Mouse (Mus musculus) lung, embryonic 15.5 days (tissue): Measurements from ENCODE around the gene Dnajb5. TPM values are rescaled to one million over a fixed set of nuclear protein-coding genes. Genes with fewer than 3 reads are reported as not detected.

Experiments used
- ATAC-seq: fragments of 200-750 bp; cut with Nextera tagmentation; 2 replicates; pipeline ENCODE4 v1.8.0; 2017; ENCODE audit warnings: moderate number of reproducible peaks, borderline replicate concordance; ENCODE audit not compliant: low FRiP score, low TSS enrichment; ENCODE audit errors: extremely low read depth
- H3K27ac ChIP-seq: fragments of 300-500 bp; sonication (generic); 2 replicates; pipeline ENCODE4 v1.5.1; 2015; ENCODE audit warnings: moderate library complexity, mild to moderate bottlenecking, inconsistent platforms
- H3K27me3 ChIP-seq: fragments of 300-500 bp; sonication (generic); 2 replicates; pipeline ENCODE4 v1.6.1; 2015; ENCODE audit warnings: inconsistent platforms
- H3K36me3 ChIP-seq: fragments of 300-500 bp; sonication (generic); 2 replicates; pipeline ENCODE4 v1.6.1; 2015; ENCODE audit warnings: inconsistent platforms
- H3K4me1 ChIP-seq: fragments of 300-500 bp; sonication (generic); 2 replicates; pipeline ENCODE4 v1.6.1; 2015; ENCODE audit warnings: inconsistent platforms
- H3K4me2 ChIP-seq: fragments of 300-500 bp; sonication (generic); 2 replicates; pipeline ENCODE4 v1.6.1; 2015; ENCODE audit warnings: inconsistent platforms, mild to moderate bottlenecking, moderate library complexity
- H3K4me3 ChIP-seq: fragments of 300-500 bp; sonication (generic); 2 replicates; pipeline ENCODE4 v1.5.1; 2015; ENCODE audit warnings: mild to moderate bottlenecking, inconsistent platforms
- H3K9ac ChIP-seq: fragments of 300-500 bp; sonication (generic); 2 replicates; pipeline ENCODE4 v1.6.1; 2015; ENCODE audit warnings: inconsistent platforms
- H3K9me3 ChIP-seq: fragments of 300-500 bp; sonication (generic); 2 replicates; pipeline ENCODE4 v1.6.1; 2016; ENCODE audit warnings: inconsistent platforms
- WGBS: fragments of 180-500 bp; shearing (Covaris S2); methylation state at CpG from one replicate; pipeline ENCODE4 v1.1.7; 2015; 5-methylcytosine and 5-hydroxymethylcytosine counted together
- polyA plus RNA-seq: library from polyadenylated mRNA; unstranded; fragments of >200 nt; fragmentation: Nextera tagmentation; extraction: Ambion mirVana; gene quantifications from 2 replicates; pipeline ENCODE4 v1.2.1, GENCODE M21; 2015

The Dnajb5 gene
- 7.6 and 8.9 TPM in 2 replicates for polyA plus RNA-seq

DNA sequence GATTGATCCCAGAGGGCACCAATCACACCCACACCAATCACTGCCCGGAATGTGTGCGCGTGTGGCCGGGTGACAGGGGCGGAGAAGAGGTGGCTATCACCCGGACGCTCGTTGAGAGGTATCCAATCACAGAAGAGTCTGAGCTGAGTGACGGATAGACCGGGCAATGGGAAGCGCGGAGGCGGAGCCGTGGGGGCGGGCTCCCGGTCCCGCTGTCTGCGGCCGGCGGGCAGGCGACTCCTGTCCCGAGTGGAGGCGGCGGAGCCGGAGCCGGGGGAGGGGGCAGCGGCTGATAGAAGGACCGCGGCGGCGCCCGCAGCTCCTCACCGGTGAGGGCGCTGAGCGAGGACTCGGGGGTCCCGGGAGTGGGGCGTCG lies at the start of gene Dnajb5:
Gene Dnajb5 (plus strand): TSS at position 139 of the 376 bp plus-strand sequence.
- peak; percentile 96 for ATAC-seq
- Histone ChIP-seq H3K4me2 (peak within 1 kb of the TSS; percentile 83), H3K27me3 (peaks cover 19% of the 10 kb centered on the region), H3K27ac (peak within 1 kb of the TSS; percentile 91), H3K9me3 (no peaks in the 10 kb centered on the region), H3K4me3 (peak within 1 kb of the TSS; percentile 85), H3K9ac (peak within 1 kb of the TSS; percentile 87), H3K36me3 (no peaks in the 10 kb centered on the region), H3K4me1 (peaks cover 23% of the 10 kb centered on the region)
- WGBS, result under 1% methylated on average over 37 of the region's 39 CpGs

DNA sequence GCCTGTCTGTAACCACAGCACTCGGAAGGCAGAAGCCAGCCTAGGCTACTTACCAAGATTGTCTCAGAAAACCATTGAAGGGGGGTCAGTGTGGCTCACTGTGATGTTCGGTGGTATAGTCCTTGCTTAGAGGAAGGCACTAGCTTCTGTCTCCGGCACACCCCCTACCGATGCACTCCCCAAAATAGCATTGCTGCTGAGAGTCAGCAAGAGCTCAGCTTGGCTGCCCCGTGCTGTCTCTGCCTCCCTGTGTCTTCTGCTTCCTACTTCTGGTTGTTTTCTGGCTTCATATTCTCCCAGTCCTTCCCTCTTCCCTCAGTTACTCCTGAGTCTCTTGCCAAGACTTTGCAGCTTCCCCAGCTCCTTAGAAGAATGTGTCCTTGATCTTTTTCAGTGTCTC lies 48.7 kb upstream of the Dnajb5 start:
- WGBS, result 68% methylated on average over 5 of the region's 5 CpGs
- Histone ChIP-seq H3K9me3 (no peaks in the 10 kb centered on the region), H3K27me3 (no peaks in the 10 kb centered on the region), H3K4me1 (no peaks in the 10 kb centered on the region), H3K27ac (no peak overlapping the region), H3K4me3 (no peak overlapping the region), H3K9ac (no peak overlapping the region), H3K36me3 (no peaks in the 10 kb centered on the region), H3K4me2 (no peak overlapping the region)
- no peak for ATAC-seq

DNA sequence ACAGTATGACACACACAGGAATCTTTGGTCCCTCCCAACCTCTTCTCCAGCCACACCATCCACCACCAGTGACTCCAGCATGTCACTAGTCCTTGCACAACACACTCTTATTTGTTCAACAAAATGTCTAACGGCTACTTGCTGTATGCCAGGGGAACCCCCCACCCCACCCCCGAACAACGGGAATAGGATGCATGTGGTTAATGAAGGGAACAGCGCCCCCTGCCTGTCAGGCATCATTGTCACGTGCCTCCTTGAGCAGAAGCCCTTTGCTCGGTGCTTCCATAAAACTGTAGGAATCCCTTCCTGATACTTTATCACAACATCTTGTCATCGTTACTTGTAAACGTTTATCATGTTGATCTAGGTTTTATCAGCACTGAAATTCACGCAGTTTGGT lies 47.4 kb upstream of the Dnajb5 start:
- no peaks in the 10 kb centered on the region for H3K27me3 ChIP-seq
- WGBS, result 48% methylated on average over 9 of the region's 9 CpGs
- H3K9ac ChIP-seq, result no peak overlapping the region
- H3K9me3 ChIP-seq, result no peaks in the 10 kb centered on the region
- no peak overlapping the region for H3K4me2 ChIP-seq
- H3K36me3 ChIP-seq, result no peaks in the 10 kb centered on the region
- no peak overlapping the region for H3K4me3 ChIP-seq
- no peak overlapping the region for H3K27ac ChIP-seq
- ATAC-seq, result no peak
- H3K4me1 ChIP-seq, result no peaks in the 10 kb centered on the region

GRCm38 (mm10) chr4:42902730-42903129 lies 46.9 kb upstream of the Dnajb5 start:
- no peak overlapping the region for H3K27ac ChIP-seq
- no peak overlapping the region for H3K4me3 ChIP-seq
- no peaks in the 10 kb centered on the region for H3K9me3 ChIP-seq
- H3K4me2 ChIP-seq, result no peak overlapping the region
- no peak for ATAC-seq
- no peak overlapping the region for H3K9ac ChIP-seq
- H3K36me3 ChIP-seq, result no peaks in the 10 kb centered on the region
- H3K27me3 ChIP-seq, result no peaks in the 10 kb centered on the region
- 83% methylated on average over 5 of the region's 5 CpGs for WGBS
- H3K4me1 ChIP-seq, result no peaks in the 10 kb centered on the region

- Histone ChIP-seq H3K4me2 (no peak overlapping the region), H3K9me3 (no peaks in the 10 kb centered on the region), H3K9ac (no peak overlapping the region), H3K36me3 (no peaks in the 10 kb centered on the region), H3K4me1 (no peaks in the 10 kb centered on the region), H3K27ac (no peak overlapping the region), H3K27me3 (no peaks in the 10 kb centered on the region), H3K4me3 (no peak overlapping the region)
- ATAC-seq, result no peak
- WGBS, result 38% methylated on average over 1 of the region's 1 CpGs
These were observed 45.7 kb upstream of the Dnajb5 start for GRCm38 (mm10) chr4:42903942-42904341.

DNA sequence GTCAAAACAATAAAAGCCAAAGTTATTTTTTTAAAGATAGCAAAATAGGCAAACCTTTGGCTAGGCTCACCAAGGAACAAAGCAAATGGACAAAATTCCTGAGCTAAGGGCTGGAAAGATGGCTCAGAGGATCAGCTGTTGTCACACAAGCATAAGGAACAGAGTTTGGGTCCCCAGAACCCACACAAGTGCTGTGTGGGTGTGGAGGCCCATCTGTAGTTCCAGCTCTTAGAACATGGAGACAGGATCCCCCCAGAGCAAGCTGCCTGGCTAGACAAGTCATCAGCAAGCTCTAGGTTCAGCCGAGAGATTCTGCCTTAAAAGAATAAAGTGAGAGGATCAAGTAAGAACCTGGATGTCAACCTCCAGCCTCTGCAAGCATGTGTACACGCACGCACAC lies 45.1 kb upstream of the Dnajb5 start:
- Histone ChIP-seq H3K9me3 (no peaks in the 10 kb centered on the region), H3K27ac (no peak overlapping the region), H3K4me3 (no peak overlapping the region), H3K36me3 (no peaks in the 10 kb centered on the region), H3K9ac (no peak overlapping the region), H3K4me2 (no peak overlapping the region), H3K4me1 (no peaks in the 10 kb centered on the region), H3K27me3 (no peaks in the 10 kb centered on the region)
- no peak for ATAC-seq
- 86% methylated on average over 3 of the region's 3 CpGs for WGBS

DNA sequence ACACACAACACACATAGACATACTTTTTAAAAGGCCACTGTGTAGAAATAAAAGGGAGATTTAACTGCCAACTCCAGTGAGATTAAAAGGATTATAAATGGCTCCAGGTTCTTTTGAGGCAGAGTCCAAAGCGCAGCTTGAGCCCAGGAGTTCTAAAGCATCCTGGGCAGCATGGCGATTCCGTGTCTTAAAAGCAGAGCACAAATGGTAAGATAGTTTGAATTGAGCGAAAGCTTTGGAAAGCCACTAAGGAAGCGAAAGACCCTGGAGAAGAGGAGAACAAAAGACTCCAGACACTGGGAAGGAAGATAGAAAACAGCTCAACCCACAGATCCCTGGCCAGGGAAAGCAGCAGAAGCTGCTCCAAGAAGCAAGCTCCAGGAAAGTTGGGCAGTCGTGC lies 44.6 kb upstream of the Dnajb5 start:
- Histone ChIP-seq H3K36me3 (no peaks in the 10 kb centered on the region), H3K9me3 (no peaks in the 10 kb centered on the region), H3K4me1 (no peaks in the 10 kb centered on the region), H3K4me2 (no peak overlapping the region), H3K4me3 (no peak overlapping the region), H3K9ac (no peak overlapping the region), H3K27me3 (no peaks in the 10 kb centered on the region), H3K27ac (no peak overlapping the region)
- no peak for ATAC-seq
- 83% methylated on average over 6 of the region's 6 CpGs for WGBS

DNA sequence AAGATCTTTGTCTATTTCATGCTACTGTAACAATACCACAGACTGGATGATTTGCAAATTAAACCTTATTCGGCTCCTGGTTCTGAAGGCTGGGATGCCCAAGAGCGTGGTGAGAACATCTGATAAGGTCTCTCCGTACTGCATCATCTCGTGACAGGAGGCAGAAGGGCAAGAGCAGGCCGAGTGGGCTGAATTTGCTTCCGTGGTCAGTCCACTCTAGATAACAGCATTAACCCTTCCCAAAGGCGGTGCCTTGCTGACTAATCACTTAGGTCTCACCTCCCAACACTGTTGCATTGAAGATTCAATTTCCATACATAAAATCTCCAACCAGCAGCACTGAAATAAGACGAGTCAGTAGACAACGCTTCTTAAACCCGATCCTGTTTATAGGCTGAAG lies 36.2 kb upstream of the Dnajb5 start:
- 37% methylated on average over 10 of the region's 10 CpGs for WGBS
- ATAC-seq, result no peak
- Histone ChIP-seq H3K36me3 (no peaks in the 10 kb centered on the region), H3K4me2 (no peak overlapping the region), H3K9me3 (no peaks in the 10 kb centered on the region), H3K4me1 (peaks cover 4% of the 10 kb centered on the region; the same call in 1 of the 2 replicates), H3K27ac (no peak overlapping the region), H3K4me3 (no peak overlapping the region), H3K27me3 (peaks cover 48% of the 10 kb centered on the region), H3K9ac (no peak overlapping the region)

DNA sequence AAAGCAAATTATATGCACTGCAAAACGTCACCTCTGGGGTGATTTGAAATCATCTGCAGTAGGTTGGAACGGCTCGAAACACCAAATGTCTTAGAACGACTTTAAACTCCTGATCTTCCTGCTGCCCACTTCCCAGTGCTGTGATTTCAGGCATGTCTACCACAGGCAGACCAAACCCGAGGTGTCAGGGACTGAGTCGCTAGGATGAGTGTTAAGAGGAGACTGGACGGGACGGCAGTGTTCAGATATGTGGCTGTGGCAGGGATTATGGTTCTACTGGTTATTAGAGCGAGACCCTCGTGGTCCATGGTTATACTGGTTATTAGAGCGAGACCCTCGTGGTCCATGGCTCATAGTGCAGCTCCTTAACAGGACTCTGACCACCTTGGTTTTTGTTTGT lies 34.3 kb upstream of the Dnajb5 start:
- no peak overlapping the region for H3K9ac ChIP-seq
- 71% methylated on average over 12 of the region's 12 CpGs for WGBS
- no peak overlapping the region for H3K27ac ChIP-seq
- H3K4me3 ChIP-seq, result no peak overlapping the region
- H3K9me3 ChIP-seq, result no peaks in the 10 kb centered on the region
- H3K4me2 ChIP-seq, result no peak overlapping the region
- H3K4me1 ChIP-seq, result peaks cover 4% of the 10 kb centered on the region; the same call in 1 of the 2 replicates
- H3K36me3 ChIP-seq, result no peaks in the 10 kb centered on the region
- peaks cover 55% of the 10 kb centered on the region for H3K27me3 ChIP-seq
- no peak for ATAC-seq

DNA sequence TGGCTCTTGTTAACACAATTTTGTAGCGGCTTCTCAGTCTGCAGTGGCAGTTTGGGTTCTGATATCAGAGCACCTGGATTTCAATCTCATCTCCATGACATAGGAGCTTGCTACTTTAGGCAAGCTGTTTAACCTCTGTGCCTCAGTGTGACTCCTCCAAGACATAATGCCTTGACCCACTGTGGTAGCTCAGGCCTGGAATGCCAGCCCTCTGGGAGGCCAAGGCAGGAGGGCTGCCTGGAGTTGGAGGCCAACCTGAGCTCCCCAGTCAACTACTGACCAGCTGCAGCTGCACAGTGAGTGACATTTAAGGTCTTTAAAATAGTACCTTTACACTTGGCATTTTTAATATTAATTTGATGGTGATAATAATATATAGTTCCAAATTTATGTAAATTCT lies 33.6 kb upstream of the Dnajb5 start:
- Histone ChIP-seq H3K4me2 (no peak overlapping the region), H3K27me3 (peaks cover 58% of the 10 kb centered on the region), H3K9me3 (no peaks in the 10 kb centered on the region), H3K27ac (no peak overlapping the region), H3K36me3 (no peaks in the 10 kb centered on the region), H3K9ac (no peak overlapping the region), H3K4me3 (no peak overlapping the region), H3K4me1 (peaks cover 4% of the 10 kb centered on the region; the same call in 1 of the 2 replicates)
- 85% methylated on average over 1 of the region's 1 CpGs for WGBS
- ATAC-seq, result no peak

DNA sequence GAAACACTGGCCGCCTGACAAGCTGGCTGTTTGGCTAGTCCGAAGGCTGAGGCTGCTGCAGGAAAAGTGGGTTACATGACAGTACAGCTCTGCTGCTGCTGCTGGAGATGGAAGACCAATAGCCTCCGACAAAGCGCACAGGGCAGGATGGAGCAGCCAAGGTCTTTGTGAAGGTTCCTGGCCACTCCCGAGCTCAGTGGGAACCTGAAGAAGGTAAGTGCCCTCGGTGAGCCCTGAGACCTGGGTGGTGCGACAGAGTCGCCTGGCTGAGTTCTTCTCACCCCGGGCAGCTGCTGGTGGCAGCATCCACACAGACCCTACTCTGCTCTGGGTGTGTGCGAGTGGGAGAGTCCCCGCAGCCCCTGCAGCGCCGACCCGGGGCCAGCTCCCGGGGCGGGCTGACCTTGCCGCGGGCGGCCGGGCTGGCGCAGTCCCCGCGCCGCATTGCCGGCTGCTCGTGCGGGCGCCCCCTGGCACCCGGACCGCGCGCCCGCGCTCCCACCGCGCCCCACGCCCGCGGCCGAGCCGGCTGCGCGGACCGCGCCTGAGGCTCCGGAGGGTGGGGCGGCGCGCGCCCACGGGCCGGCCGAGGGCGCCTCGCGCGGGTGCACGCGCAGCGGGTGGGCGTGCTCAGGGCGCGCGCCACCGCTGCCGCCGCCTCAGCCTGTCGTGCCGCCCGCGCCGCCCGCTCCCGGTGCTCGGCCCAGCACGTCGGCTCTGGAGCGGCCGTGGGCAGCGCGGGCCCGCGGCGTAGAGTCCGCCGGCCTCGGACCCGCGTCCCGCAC lies 32.8 kb upstream of the Dnajb5 start, which contains the start of gene Phf24:
Gene Phf24 (plus strand): TSS at position 44 of the 785 bp plus-strand sequence.
- peaks cover 58% of the 10 kb centered on the region for H3K27me3 ChIP-seq
- peak; percentile 84 for ATAC-seq
- H3K4me1 ChIP-seq, result peaks cover 4% of the 10 kb centered on the region; the same call in 1 of the 2 replicates
- no peaks in the 10 kb centered on the region for H3K36me3 ChIP-seq
- peak within 1 kb of the TSS; percentile 59 for H3K4me3 ChIP-seq
- no peaks in the 10 kb centered on the region for H3K9me3 ChIP-seq
- H3K4me2 ChIP-seq, result peak within 1 kb of the TSS; percentile 94
- H3K9ac ChIP-seq, result peak within 1 kb of the TSS; percentile 53
- no peak within 1 kb of the TSS for H3K27ac ChIP-seq
- under 1% methylated on average over 60 of the region's 90 CpGs for WGBS

DNA sequence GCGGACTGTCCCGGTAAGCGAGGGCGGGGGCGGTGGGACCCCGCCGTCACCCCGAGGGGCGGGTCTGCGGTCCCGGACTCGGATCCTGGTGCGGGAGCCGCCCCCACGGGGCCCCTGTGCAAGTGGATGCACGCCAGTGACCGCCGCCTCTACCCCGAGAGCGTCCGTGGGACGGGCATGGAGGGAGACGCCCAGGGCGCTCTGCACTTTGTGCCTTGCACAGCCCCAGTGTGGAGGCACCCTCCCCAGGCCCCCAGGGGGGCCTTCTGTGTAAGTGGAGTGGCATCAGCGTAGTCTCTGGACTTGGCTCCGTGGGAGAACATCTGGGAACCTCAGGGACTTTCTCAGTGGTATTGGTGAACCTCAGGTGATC lies 32.2 kb upstream of the Dnajb5 start:
- Histone ChIP-seq H3K4me2 (peak overlapping the region; percentile 94), H3K4me1 (peaks cover 4% of the 10 kb centered on the region; the same call in 1 of the 2 replicates), H3K4me3 (peak overlapping the region; percentile 59), H3K9me3 (no peaks in the 10 kb centered on the region), H3K27ac (no peak overlapping the region), H3K36me3 (no peaks in the 10 kb centered on the region), H3K27me3 (peaks cover 58% of the 10 kb centered on the region), H3K9ac (peak overlapping the region; percentile 53)
- ATAC-seq, result peak; percentile 65
- 5% methylated on average over 16 of the region's 26 CpGs for WGBS
